Mouse (Mus musculus): ENCODE measurements around the gene Prmt3. TPM values are rescaled to one million over a fixed set of nuclear protein-coding genes. Genes with fewer than 3 reads are reported as not detected.

Gene Prmt3
- total RNA-seq, 2 experiments from 2014 or later, result 15.3 to 16.0 TPM

- DNase-seq, result no peak
These were observed 16.2 kb downstream of the Prmt3 start for GRCm38 (mm10) chr7:49794304-49794703.

GRCm38 (mm10) chr7:49797171-49797570, 19.0 kb downstream of the Prmt3 start:
- no peak for DNase-seq

- DNase-seq, result no peak
These were observed 25.4 kb downstream of the Prmt3 start for GRCm38 (mm10) chr7:49803511-49803910.

GRCm38 (mm10) chr7:49804638-49805165, 26.6 kb downstream of the Prmt3 start:
- no peak for DNase-seq

- no peak for DNase-seq
These were observed 27.5 kb downstream of the Prmt3 start for GRCm38 (mm10) chr7:49805618-49806017.

- DNase-seq, result no peak
These were observed 29.0 kb downstream of the Prmt3 start for GRCm38 (mm10) chr7:49807093-49807682.

- no peak for DNase-seq
These were observed 29.9 kb downstream of the Prmt3 start for GRCm38 (mm10) chr7:49807846-49808622.

- DNase-seq, result no peak
These were observed 31.0 kb downstream of the Prmt3 start for GRCm38 (mm10) chr7:49809100-49809499.

- DNase-seq, result no peak
These were observed 31.4 kb downstream of the Prmt3 start for GRCm38 (mm10) chr7:49809562-49809961.

- DNase-seq, result peak in 1 of 2 experiments; percentile 12
These were observed 33.2 kb downstream of the Prmt3 start for GRCm38 (mm10) chr7:49811346-49811745.

GRCm38 (mm10) chr7:49819393-49819792, 41.2 kb downstream of the Prmt3 start:
- no peak for DNase-seq

GRCm38 (mm10) chr7:49821370-49821769, 43.2 kb downstream of the Prmt3 start:
- DNase-seq, result no peak

GRCm38 (mm10) chr7:49822028-49822427, 43.9 kb downstream of the Prmt3 start:
- no peak for DNase-seq

- no peak for DNase-seq
These were observed 45.4 kb downstream of the Prmt3 start for GRCm38 (mm10) chr7:49823595-49823994.

- no peak for DNase-seq
These were observed 45.9 kb downstream of the Prmt3 start for GRCm38 (mm10) chr7:49824043-49824442.

GRCm38 (mm10) chr7:49824581-49824980, 46.4 kb downstream of the Prmt3 start:
- DNase-seq, result no peak

GRCm38 (mm10) chr7:49825492-49825891, 47.3 kb downstream of the Prmt3 start:
- DNase-seq, result no peak

GRCm38 (mm10) chr7:49827920-49828319, 49.8 kb downstream of the Prmt3 start:
- DNase-seq, result no peak

GRCm38 (mm10) chr7:49842366-49843282, 64.5 kb downstream of the Prmt3 start:
- DNase-seq, result no peak

- DNase-seq, result no peak
These were observed 65.3 kb downstream of the Prmt3 start for GRCm38 (mm10) chr7:49843304-49843933.

GRCm38 (mm10) chr7:49847939-49848338, 69.8 kb downstream of the Prmt3 start:
- DNase-seq, result no peak
